Mouse (Mus musculus): ENCODE measurements at regions not wholly inside any gene's neighbourhood (a gene's known extent, or its start where the extent isn't known, plus 50 kb on each side); places are given as distances from the start of the nearest gene placed in this dataset.

- H3K27me3 ChIP-seq (ENCODE audit: control insufficient read depth, insufficient read depth, low read length), result no peaks in the 10 kb centered on the region
- no peak for TF ChIP-seq POLR2A (IDR thresholded peaks at IDR 0.05; ENCODE audit: control insufficient read depth, extremely low read depth, insufficient read depth, low read length, poor library complexity)
- no peak for TF ChIP-seq CTCF (IDR thresholded peaks at IDR 0.05; ENCODE audit: borderline replicate concordance, control insufficient read depth, extremely low read depth, insufficient read depth, low read length, poor library complexity)
- WGBS, result 96% methylated on average over 4 of the region's 4 CpGs
- H3K4me1 ChIP-seq (replicated peaks; ENCODE audit: control insufficient read depth, insufficient read depth, low read length), result peaks cover 3% of the 10 kb centered on the region
- no peak for DNase-seq
- no peaks in the 10 kb centered on the region for H3K36me3 ChIP-seq (ENCODE audit: control insufficient read depth, insufficient read depth, low read length)
- H3K4me3 ChIP-seq (ENCODE audit: control insufficient read depth, insufficient read depth, low read length), result no peak overlapping the region
- H3K27ac ChIP-seq (ENCODE audit: control insufficient read depth, insufficient read depth, low read length), result no peak overlapping the region
These were observed 69.3 kb upstream of the Plxnc1 start for GRCm38 (mm10) chr10:95013946-95014345.

- DNase-seq, result no peak
- Histone ChIP-seq H3K36me3 (ENCODE audit: control insufficient read depth, insufficient read depth, low read length) (no peaks in the 10 kb centered on the region), H3K4me3 (ENCODE audit: control insufficient read depth, insufficient read depth, low read length) (no peak overlapping the region), H3K27me3 (ENCODE audit: control insufficient read depth, insufficient read depth, low read length) (no peaks in the 10 kb centered on the region), H3K4me1 (replicated peaks; ENCODE audit: control insufficient read depth, insufficient read depth, low read length) (peaks cover 4% of the 10 kb centered on the region), H3K27ac (ENCODE audit: control insufficient read depth, insufficient read depth, low read length) (no peak overlapping the region)
- WGBS, result 75% methylated on average over 11 of the region's 11 CpGs
- TF ChIP-seq CTCF (IDR thresholded peaks at IDR 0.05; ENCODE audit: borderline replicate concordance, control insufficient read depth, extremely low read depth, insufficient read depth, low read length, poor library complexity), result no peak
- no peak for TF ChIP-seq POLR2A (IDR thresholded peaks at IDR 0.05; ENCODE audit: control insufficient read depth, extremely low read depth, insufficient read depth, low read length, poor library complexity)
These were observed 68.7 kb upstream of the Plxnc1 start for GRCm38 (mm10) chr10:95013213-95013915.

DNA sequence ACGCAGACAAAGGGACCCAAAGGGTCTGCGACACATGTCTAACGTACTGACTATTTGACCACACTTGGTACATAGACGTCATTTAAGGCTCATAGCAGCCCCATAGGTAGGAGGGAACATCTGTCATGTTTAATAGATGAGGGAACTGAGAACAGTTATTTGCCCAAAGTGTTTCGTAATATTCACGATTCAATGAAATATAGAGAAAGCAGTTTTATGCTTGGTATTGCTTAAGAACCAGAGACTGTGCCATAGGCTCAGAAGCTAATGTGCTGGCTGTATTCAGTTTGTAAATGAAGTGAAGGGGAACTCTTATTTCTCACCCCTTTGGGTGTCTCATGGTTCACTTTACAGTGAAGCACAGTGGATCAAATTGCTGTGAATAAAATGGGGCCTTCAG is 65.7 kb upstream of the Plxnc1 start:
- no peak overlapping the region for H3K27ac ChIP-seq (ENCODE audit: control insufficient read depth, insufficient read depth, low read length)
- H3K4me3 ChIP-seq (ENCODE audit: control insufficient read depth, insufficient read depth, low read length), result no peak overlapping the region
- TF ChIP-seq CTCF (IDR thresholded peaks at IDR 0.05; ENCODE audit: borderline replicate concordance, control insufficient read depth, extremely low read depth, insufficient read depth, low read length, poor library complexity), result no peak
- TF ChIP-seq POLR2A (IDR thresholded peaks at IDR 0.05; ENCODE audit: control insufficient read depth, extremely low read depth, insufficient read depth, low read length, poor library complexity), result no peak
- H3K27me3 ChIP-seq (ENCODE audit: control insufficient read depth, insufficient read depth, low read length), result no peaks in the 10 kb centered on the region
- H3K36me3 ChIP-seq (ENCODE audit: control insufficient read depth, insufficient read depth, low read length), result no peaks in the 10 kb centered on the region
- DNase-seq, result no peak
- H3K4me1 ChIP-seq (replicated peaks; ENCODE audit: control insufficient read depth, insufficient read depth, low read length), result peaks cover 4% of the 10 kb centered on the region
- 96% methylated on average over 6 of the region's 6 CpGs for WGBS

DNA sequence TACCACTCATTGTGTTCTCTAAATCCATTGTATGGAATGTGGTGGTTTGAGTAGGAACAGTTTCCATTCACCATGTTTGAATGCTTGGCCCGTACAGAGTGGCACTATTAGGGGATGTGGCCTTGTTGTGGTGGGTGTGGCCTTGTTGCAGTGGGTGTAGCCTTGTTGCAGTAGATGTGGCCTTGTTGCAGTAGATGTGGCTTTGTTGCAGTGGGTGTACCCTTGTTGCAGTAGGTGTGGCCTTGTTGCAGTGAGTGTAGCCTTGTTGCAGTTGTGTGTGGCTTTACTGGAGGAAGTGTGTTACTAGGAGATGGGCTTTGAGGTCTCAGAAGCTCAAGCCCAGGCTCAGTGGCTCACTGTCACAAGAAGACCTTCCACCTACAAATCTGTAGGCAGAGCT is 64.4 kb upstream of the Plxnc1 start:
- H3K4me1 ChIP-seq (replicated peaks; ENCODE audit: control insufficient read depth, insufficient read depth, low read length), result peaks cover 4% of the 10 kb centered on the region
- TF ChIP-seq CTCF (IDR thresholded peaks at IDR 0.05; ENCODE audit: borderline replicate concordance, control insufficient read depth, extremely low read depth, insufficient read depth, low read length, poor library complexity) (no peak), POLR2A (IDR thresholded peaks at IDR 0.05; ENCODE audit: control insufficient read depth, extremely low read depth, insufficient read depth, low read length, poor library complexity) (no peak)
- no peak overlapping the region for H3K27ac ChIP-seq (ENCODE audit: control insufficient read depth, insufficient read depth, low read length)
- no peak for DNase-seq
- H3K4me3 ChIP-seq (ENCODE audit: control insufficient read depth, insufficient read depth, low read length), result no peak overlapping the region
- no peaks in the 10 kb centered on the region for H3K36me3 ChIP-seq (ENCODE audit: control insufficient read depth, insufficient read depth, low read length)
- H3K27me3 ChIP-seq (ENCODE audit: control insufficient read depth, insufficient read depth, low read length), result no peaks in the 10 kb centered on the region
- WGBS, result 44% methylated on average over 1 of the region's 1 CpGs

DNA sequence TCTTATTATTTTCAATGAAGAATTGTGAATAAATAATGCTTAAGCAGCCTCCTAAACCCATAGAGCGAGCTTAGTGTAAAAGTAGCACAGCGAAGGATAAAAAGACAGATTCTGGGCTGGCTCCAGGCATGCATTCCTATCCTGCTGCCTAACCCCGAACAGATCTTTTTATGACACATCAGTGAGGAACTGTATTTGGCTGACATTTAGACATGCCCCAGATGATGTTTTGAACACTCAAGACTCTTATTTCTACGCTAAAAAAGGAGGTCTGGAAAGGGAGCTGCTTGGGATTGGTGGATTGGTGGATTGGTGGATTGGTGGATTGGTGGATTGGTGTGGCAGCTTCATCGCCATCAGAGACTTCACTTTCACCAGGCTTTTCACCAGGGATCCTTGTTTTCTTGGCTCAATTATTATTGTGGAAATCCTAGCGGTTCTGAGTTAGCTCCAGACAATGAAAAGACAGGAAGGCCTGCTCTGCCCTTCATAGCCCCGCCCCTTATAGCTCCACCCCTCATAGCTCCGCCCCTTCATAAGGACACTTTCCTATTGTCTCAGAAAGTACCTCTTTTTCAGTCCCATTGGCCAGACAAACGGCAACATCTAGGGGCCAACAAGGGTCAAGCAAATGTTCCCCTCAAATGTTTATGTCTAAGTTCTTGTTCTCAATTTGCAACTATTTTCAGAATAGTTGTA is 59.6 kb upstream of the Plxnc1 start:
- Histone ChIP-seq H3K4me1 (replicated peaks; ENCODE audit: control insufficient read depth, insufficient read depth, low read length) (peaks cover 4% of the 10 kb centered on the region), H3K27me3 (ENCODE audit: control insufficient read depth, insufficient read depth, low read length) (no peaks in the 10 kb centered on the region), H3K4me3 (ENCODE audit: control insufficient read depth, insufficient read depth, low read length) (no peak overlapping the region), H3K36me3 (ENCODE audit: control insufficient read depth, insufficient read depth, low read length) (no peaks in the 10 kb centered on the region), H3K27ac (ENCODE audit: control insufficient read depth, insufficient read depth, low read length) (no peak overlapping the region)
- no peak for DNase-seq
- 91% methylated on average over 9 of the region's 9 CpGs for WGBS
- TF ChIP-seq POLR2A (IDR thresholded peaks at IDR 0.05; ENCODE audit: control insufficient read depth, extremely low read depth, insufficient read depth, low read length, poor library complexity), result no peak
- TF ChIP-seq CTCF (IDR thresholded peaks at IDR 0.05; ENCODE audit: borderline replicate concordance, control insufficient read depth, extremely low read depth, insufficient read depth, low read length, poor library complexity), result no peak

DNA sequence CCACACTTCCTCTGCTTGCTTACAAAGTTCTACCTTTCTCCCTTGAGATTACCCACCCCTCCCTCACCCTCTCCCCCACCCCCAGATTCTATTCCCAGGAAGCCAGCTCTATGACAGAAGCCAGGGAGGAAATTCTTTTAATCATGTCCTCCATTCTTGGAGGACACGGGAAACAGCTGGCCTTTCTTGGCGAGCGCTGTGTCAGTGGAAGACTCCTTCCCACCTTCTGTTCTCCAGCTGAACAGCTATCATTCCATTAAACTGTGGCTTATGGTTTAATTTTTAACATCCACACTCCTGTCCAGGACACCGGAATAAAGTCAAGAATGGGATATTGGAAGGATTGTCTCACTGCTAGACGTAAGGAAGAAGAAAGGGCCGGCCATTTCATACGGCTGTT is 59.0 kb upstream of the Plxnc1 start:
- no peak overlapping the region for H3K27ac ChIP-seq (ENCODE audit: control insufficient read depth, insufficient read depth, low read length)
- H3K36me3 ChIP-seq (ENCODE audit: control insufficient read depth, insufficient read depth, low read length), result no peaks in the 10 kb centered on the region
- no peaks in the 10 kb centered on the region for H3K27me3 ChIP-seq (ENCODE audit: control insufficient read depth, insufficient read depth, low read length)
- DNase-seq, result no peak
- H3K4me1 ChIP-seq (replicated peaks; ENCODE audit: control insufficient read depth, insufficient read depth, low read length), result no peaks in the 10 kb centered on the region
- WGBS, result 94% methylated on average over 7 of the region's 7 CpGs
- TF ChIP-seq CTCF (IDR thresholded peaks at IDR 0.05; ENCODE audit: borderline replicate concordance, control insufficient read depth, extremely low read depth, insufficient read depth, low read length, poor library complexity), result no peak
- no peak for TF ChIP-seq POLR2A (IDR thresholded peaks at IDR 0.05; ENCODE audit: control insufficient read depth, extremely low read depth, insufficient read depth, low read length, poor library complexity)
- H3K4me3 ChIP-seq (ENCODE audit: control insufficient read depth, insufficient read depth, low read length), result no peak overlapping the region

Measured in thymus, adult 2 months (tissue).